Mouse (Mus musculus): Measurements from ENCODE around the gene Tmem59.

- TF ChIP-seq POLR2A (IDR thresholded peaks at IDR 0.05; ENCODE audit: low read depth, low read length): no peak
- no peak for TF ChIP-seq CTCF (conservative IDR thresholded peaks at IDR 0.05; ENCODE audit: insufficient read depth, insufficient read length, low read depth, low read length)
These were observed 1.4 kb downstream of the Tmem59 start for GRCm38 (mm10) chr4:107179561-107179960.
